Mouse (Mus musculus) right cerebral cortex, postnatal 14 days (tissue): ENCODE measurements around the gene Pck2.

Source experiments
- DNase-seq: peaks from one replicate; pipeline ENCODE4 v3.0.0; 2022

Pck2 gene

DNA sequence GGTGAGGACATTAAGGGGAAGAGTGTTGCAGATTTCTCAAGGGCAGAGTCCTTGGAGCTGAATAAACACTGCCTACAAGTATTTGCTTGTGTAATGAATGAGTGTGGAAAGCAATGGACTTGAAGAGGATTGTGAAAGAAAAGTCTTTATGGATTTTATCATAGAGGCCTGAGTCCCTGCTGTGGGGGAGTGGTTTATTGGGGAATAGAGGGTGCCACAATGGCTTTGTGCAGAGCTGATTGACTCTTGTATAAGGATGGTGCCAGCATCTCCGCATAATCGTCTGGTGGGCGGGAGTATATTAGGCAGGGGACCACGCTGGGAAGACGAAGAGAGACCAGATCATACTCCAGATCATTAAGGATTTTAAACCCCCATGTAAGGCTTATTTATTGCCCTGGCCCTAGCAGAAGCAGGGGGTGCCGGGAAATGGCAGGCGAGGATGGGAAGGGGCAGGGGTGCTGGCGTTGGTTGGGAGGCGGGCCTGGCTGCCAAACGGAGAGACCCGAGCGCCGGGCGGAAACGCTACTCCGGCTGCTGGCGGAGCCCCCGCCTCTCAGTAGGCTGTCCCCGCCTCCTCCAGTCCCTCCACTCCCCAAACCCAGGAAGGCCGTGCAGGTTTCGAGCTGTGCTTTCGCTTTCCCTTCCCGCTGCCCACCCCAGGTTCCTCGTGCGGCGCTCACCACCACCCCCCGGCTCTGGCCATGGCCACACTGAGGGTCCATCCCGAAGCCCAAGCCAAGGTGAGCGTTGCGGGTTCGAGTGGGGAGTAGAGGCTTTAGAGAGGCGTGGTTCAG, 38.0 kb downstream of the Pck2 start, which contains the start of gene Psme1:
Gene Psme1 (plus strand): TSS at position 253 of the 797 bp plus-strand sequence.
- peak; percentile 74 for DNase-seq

DNA sequence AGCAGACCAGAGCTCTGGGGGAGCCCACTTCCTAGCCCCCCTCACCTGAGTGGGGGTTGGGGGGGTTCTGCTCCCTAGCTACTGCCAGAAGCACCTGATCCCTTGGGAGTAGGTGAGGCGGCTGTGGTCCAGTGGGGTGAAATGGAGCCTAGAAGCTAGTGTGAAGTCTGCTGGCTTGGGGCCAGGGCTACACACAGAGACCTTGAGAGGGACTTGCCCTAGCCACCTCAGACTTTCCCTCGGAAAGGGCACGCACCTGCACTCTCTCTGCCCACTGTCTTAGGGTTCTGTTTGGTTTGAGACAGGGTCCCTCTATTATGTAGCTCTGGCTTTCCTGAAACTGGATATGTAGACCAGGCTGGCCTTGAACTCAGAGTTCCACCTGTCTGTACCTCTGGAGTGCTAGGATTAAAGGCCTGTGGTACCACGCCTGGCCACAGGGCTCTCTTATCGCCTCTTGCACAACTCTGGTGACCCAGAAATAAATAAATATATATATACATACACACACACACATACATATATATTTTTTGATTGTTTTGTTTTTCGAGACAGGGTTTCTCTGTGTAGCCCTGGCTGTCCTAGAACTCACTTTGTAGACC, 38.7 kb downstream of the Pck2 start:
- peak; percentile 48 for DNase-seq

DNA sequence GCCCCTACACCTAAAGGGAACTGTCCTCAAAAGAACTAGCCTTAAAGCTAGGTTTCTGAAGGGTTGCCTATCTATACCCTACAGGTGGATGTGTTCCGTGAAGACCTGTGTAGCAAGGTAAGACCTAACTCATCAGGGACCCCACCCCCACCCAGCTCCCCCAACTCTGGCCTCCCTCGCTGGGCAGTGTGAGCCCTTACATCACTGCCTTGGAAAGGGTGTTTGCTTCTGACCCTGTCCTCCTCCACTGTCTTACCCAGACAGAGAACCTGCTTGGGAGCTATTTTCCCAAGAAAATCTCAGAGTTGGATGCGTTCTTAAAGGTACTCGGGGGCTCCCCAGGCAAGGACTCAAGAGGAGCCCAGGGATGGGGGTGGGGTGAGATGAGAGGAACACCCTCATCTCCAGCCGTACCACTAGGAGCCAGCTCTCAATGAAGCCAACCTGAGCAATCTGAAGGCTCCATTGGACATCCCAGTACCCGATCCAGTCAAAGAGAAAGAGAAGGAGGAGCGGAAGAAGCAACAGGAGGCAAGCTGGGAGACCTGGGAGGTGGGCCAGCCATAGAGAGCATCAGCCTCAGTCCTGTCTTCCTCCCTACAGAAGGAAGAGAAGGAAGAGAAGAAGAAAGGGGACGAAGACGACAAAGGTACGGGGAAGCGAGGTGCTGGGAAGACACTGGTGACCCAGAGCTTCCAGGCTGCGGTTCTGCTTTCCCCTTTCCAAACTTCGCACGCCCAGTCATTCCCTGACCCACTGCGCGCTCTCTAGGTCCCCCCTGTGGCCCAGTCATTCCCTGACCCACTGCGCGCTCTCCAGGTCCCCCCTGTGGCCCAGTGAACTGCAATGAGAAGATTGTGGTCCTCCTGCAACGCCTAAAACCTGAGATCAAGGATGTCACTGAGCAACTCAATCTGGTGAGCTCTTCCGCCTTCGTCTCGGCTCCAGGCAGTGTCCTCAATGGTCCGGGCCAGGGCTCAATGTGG, 39.7 kb downstream of the Pck2 start:
- DNase-seq = no peak

DNA sequence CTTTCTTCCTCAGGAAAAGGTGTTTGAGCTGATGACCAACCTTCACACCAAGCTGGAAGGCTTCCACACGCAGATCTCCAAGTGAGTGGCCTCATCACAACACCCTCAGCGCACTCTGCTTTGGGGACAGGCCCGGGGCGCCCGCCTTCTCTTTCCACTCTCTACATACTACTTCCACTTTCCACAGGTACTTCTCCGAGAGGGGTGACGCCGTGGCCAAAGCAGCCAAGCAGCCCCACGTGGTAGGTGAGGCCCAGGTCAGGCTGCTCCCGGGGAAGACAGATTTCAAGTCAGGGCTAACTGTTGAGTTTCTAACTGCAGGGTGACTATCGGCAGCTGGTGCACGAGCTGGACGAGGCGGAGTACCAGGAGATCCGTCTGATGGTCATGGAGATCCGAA, 40.7 kb downstream of the Pck2 start:
- DNase-seq = no peak

DNA sequence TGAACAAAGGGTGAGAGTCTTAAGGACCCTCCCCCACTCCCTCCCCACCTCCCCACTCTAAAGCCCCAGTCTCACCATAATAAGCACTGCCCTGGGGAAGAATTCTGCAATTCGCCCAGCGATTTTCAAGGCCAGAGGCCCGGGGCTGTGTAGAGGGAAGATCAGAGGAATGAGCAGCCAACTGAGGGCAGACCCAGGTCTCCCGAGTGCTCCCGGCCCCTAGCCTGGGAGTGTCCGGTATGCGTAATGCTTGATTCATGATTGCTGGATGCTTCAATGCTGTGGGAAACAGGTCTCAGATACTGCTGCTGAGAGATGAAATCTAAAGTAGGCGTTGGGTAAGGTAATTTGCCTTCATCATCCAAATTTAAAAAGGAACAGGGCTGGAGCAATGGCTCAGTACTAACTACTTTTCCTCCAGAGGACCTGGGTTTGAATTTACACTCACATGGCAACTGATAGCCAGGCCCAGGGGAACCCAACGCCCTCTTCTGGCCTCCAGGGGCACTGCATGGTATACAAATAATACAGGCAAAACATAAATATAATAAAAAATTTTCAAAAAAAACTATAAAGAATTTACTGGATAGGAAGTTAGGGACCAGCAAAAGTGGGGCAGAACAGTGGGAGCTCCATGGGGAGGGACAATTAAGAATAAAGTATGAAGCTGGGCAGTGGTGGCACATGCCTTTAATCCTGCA, 42.1 kb downstream of the Pck2 start:
- DNase-seq = no peak

DNA sequence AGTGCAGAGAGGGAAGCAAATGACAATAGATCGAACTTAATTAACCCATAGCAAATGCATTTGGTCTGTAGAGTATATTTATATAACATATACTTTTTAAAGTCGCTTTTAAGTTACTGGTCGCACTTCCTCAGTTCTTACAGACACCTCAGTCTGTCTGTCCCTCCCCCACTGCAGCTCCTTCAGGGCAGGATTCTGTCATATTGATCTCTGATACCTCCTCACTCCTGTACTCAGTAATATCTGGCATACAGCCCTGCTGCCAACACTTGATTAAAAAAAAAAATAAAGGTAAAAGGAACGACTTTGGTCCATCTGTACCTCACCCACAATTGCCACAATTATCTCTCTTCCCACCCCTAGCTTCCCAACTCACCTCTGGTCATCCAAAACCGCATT, 44.2 kb downstream of the Pck2 start:
- DNase-seq = no peak

DNA sequence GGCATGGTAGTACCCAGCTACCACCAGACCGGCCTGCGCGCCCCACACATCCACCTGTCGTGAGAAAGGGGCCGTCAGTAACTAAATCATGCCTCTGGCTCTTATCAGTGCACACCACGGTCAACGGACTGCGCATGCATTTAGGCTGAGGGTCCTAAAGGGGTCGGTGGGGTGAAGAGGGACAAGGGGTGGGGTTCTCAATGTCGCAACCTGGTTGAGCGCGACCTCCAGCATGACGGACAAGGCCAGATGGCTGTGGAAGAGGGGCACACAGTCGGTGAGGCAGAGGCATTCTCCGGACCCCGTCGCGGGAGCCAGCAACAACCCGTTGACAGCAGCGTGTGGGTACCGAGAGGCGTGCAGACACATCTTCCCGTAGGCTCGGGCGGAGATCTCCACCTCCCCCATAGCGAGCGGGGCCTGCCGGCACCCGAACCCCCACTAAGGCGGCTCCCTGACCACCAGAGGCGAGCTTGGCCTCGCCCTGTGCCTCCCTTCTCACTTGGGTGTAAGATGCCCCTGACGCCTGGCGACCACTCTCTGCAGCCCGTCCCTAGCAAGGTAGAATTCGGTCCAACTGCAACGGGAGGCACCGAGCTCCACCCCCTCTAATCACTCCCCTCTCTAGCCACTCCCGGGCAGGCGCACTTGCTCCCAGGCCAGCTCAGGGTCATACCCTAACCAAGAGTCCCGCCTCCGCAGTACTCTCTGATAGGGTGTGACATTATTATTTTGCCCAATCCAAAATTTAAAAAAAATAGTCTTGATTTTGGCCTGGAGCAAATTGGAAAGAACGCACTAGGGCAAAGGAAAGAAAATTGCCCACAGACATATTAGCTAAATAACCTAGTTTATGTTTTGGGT, 44.9 kb downstream of the Pck2 start, which contains the start of gene Emc9:
Gene Emc9 (minus strand): TSS at position 601 of the 864 bp plus-strand sequence.
- DNase-seq = peak; percentile 49

DNA sequence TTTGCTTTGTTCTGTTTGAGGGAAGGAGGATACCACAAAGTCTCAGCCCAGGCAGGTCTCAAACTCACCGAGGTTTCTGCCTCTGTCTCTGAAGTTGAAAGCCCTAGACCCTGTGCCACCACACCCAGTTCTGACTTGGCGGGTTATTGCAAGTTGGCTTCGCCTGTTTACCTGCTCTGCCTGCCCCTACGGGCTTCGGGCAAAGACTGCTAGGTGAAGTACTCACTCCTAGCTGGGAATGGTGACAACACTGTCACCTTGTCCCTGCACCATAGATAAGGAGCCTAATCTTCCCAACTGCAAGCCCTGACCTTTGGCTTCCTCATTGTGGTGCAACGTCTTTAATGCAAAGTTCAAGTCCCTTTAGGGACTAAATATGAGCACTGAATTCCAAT, 45.5 kb downstream of the Pck2 start:
- DNase-seq = no peak

DNA sequence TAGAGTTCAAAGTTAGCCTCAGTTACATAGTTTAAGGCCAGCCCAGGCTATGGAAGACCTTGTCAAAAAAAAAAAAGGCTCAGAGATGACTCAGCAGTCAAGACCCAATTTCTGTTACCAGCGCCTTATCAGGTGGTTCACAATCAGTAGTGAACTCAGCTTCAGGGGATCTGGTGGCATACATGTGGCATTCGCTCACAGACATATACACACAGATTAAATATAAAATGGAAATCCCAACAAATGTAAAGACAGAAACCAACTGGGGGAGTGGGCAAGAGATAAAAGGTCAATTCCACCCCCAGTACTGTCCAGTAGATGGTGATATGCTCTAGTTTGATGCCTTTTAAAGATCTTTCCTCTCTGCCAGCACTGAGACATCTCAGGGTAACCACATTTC, 46.1 kb downstream of the Pck2 start:
- no peak for DNase-seq

DNA sequence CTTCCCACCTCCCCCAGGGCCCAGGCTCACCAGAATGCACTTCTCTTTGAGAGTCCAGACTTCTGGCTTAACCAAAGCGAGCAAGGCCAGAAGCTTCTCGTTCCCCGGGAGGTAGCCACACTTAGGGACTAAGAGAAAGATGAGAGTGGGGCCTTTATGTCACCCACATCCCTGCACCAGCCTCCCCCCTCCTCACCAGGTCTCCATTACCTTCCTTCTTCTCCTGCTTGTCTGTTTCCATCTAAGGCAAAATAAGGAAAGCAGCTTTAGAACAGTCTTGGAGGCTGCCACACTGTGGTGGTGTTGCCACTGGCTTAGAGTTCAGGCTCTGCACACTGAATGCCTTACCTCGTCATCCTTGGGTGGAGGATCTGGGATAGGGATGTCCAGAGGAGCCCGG, 49.2 kb downstream of the Pck2 start:
- no peak for DNase-seq

DNA sequence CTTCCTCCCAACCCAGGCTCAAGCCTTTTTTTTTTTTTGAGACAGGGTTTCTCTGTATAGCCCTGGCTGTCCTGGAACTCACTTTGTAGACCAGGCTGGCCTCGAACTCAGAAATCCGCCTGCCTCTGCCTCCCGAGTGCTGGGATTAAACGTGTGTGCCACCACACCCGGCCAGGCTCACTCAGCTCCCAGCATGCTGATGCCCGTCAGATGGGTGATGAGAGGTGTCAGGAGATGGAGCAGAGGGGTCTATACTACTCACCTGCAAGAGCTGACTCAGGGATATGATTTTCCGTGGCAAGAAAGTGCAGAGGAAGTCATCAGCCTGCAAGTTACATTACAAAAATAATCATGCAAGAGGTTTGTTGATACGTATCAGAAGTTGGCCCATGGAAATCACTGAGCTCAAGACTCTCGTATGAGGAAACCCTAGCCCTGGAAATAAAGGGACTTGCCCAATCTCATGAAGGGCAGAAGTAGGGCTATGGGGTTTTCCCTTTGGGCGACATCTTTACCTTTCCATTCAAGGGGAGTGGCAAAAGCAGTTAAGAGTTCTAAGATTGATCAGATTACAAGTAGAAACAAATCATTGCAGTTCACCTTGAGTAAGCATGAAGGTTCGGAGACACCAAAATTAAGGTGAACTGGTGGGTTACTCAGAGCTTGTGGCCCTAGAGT, 49.8 kb downstream of the Pck2 start:
- no peak for DNase-seq

DNA sequence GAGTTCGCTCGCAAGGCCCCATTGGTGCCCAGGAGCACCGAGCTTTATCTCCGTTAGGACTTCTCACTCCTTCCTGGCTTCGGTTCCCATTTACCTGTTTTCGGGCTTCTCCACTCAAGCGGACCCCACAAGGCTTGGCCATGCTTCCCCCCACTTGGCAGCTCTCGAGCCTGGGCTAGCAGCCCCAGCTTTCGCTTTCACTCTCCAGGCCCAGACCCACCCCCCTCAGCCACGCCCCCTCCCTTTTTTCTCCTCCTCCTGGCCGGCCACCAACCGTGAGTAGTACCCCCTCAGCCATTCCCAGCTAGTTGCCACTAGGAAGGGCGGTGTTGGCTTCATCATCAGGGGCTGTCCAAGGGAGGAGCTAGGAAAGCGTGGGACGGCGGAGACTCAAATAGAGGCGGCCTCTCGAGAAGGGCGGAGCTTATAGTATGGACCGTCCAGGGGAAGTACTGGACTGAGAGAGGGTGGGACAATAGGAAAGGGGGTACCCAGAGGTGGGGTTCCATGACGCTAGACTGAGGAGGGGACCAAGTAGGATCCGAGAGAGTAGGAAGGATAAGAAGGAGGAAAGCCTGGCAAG, 50.8 kb downstream of the Pck2 start, which contains the start of gene Psme2:
Gene Psme2 (minus strand): TSS at position 366 of the 583 bp plus-strand sequence.
- DNase-seq = peak; percentile 87

DNA sequence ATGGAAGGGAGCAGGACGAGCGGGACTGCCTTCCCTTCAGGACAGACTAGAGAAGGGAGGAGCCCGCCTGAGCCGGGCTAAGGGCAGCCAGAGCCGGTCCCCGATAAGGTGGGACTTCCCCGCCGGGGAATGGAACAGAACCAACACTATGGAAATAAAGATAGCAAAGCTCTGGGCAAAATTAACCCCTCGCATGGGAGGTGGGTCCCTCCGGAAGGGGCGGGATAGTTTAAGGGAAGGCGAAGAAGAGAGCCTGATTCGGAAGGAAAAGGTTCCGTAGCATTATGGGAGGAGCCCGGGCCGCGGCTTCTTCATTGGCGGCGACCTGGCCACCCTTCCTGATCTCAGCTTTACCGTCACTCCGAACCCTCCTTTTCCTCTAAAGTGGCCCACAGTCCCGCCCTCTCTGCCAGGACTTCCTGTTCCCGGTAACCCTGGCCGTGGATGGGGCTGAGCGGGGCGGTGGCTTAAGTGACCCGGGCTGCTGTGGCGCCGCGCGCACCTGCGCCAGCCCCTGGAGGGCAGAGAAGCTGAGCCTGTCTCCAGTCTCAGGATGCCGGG, 51.3 kb downstream of the Pck2 start, which contains the start of gene Rnf31:
Gene Rnf31 (plus strand): TSS at position 378 of the 561 bp plus-strand sequence.
- DNase-seq = peak; percentile 90

DNA sequence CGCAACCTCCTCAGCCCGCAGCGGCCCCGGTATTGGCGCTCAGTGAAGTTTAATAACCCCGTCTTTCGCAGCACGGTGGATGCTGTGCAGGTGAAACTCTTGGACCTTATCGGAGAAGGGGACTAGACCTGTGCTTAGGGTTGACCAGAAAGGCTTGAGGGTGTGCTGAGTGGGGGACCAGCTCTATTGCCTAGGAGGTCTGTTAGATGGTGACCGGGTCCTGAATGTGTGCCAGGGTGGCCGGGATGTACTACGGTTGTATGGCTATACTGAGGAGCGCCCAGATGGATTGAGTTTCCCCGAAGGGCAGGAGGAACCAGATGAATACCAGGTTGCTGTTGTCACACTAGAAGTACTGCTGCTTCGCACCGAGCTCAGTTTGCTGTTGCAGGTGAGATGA, 52.2 kb downstream of the Pck2 start:
- no peak for DNase-seq

DNA sequence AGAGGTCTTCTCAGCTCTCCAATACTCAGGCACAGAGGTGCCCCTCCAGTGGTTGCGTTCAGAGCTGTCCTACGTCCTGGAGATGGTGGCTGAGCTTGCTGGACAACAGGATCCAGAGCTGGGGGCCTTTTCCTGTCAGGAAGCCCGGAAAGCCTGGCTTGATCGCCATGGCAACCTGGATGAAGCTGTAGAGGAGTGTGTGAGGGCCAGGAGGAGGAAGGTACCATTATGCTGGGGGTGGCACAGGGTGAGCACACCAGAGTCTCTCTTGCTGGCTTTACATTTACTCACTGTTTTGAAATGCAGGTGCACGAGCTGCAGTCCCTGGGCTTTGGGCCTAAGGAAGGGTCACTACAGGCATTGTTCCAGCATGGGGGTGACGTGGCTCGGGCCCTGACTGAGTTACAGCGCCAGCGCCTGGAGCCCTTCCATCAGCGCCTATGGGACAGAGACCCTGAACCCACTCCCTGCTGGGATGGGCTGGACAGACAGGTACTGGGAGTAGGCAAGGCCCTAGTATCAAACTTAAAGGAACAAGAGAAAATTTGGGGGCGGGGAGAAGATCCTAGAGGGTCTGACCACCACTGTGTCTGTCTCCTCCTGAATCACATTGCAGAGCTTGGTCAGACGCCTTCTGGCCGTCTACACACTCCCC, 56.1 kb downstream of the Pck2 start:
- peak; percentile 48 for DNase-seq

DNA sequence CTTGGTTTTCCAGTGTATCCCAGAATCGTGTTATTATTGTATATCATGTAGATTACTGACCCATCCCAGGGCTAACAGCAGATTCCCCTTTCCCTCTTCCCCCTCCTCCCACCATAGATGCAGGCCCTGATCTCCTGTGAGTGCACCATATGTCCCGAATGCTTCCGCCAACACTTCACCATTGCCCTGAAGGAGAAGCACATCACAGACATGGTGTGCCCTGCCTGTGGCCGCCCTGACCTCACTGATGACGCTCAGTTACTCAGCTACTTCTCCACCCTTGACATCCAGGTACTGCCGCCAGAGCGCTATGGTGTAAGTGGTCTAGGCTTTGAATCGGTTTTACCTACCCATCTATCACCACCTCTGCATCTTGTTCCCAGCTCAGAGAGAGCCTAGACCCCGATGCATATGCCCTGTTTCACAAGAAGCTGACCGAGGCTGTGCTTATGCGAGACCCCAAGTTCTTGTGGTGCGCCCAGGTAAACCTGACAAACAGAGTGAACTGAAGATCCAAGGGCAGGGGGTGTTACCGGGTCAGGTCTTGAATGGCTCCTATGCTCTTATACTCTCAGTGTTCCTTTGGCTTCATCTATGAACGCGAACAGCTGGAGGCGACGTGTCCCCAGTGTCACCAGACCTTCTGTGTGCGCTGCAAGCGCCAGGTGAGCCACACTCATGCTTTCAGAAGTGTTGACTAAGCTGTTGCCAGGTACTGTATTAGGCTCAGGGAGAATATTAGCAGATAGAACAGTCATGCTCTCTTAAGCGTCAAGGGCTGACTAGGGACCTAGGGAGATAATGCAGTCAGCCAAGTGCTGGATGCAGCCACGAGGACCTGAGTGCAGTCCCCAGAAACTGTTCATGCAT, 58.7 kb downstream of the Pck2 start:
- no peak for DNase-seq
